Mouse (Mus musculus): Measurements from ENCODE around the gene Defb29. TPM values are rescaled to one million over a fixed set of nuclear protein-coding genes. Genes with fewer than 3 reads are reported as not detected.

Gene Defb29
- total RNA-seq (2014; rRNA removed; ENCODE audit: low replicate concordance) (not detected in 2 replicates), polyA plus RNA-seq (2015; fragmentation: Nextera tagmentation; extraction: Ambion mirVana) (not detected in 2 replicates)

DNA sequence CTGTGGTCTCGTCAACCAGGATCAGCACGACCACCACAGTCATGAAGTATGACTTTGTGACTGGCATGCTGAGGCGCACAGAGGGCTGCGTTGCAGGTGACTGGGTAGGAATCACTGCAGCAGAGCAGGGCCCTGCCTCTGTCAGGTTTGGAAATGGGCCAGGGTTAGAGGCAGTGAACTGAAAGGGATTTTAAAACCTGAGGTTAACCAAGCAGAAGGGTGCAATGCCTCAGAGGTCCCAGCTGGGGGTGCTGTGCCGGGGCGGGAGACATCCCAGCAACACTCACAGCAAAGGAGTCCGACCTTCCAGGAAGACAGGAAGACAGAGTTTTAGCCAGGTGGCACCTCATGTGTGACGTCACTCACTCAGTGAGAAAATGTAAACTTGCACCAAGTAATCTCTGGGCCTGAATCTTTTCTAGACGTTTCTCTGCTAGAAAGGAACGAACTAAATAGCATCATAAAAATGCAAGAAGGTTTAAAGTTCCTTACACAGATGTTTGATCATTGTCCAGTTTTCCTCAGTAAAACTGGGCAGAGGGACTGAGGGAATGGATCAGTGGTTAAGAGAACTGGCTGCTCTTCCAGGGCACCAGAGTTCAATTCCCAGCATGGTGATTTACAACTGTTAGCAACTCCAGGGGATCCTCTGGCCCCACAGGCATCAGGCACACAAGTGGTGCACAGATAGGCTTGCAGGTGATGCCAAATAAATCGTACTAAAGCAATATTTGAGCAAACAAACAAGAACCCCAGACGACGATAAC lies at the start of gene Defb29:
TSS of gene Defb29 (minus strand) at position 155 of the 767 bp plus-strand sequence.
- H3K4me1 ChIP-seq (ENCODE audit: control insufficient read depth, insufficient read depth) = no peaks in the 10 kb centered on the region
- H3K9ac ChIP-seq (replicated peaks; ENCODE audit: low read depth, low read length) = no peak within 1 kb of the TSS
- H3K36me3 ChIP-seq (replicated peaks; ENCODE audit: control insufficient read depth, insufficient read depth, low read length) = no peaks in the 10 kb centered on the region
- H3K4me3 ChIP-seq (ENCODE audit: low read depth, low read length) = no peak within 1 kb of the TSS
- no peaks in the 10 kb centered on the region for H3K9me3 ChIP-seq (replicated peaks; ENCODE audit: control insufficient read depth, low read length)
- ATAC-seq (ENCODE audit: insufficient read depth, low read depth) = no peak
- DNase-seq (ENCODE audit: low spot score) = no peak
- H3K27me3 ChIP-seq (ENCODE audit: control insufficient read depth, insufficient read depth, low read length) = no peaks in the 10 kb centered on the region
- H3K27ac ChIP-seq (ENCODE audit: low read depth) = no peak within 1 kb of the TSS
- 49% methylated on average over 13 of the region's 13 CpGs for WGBS
- TF ChIP-seq CTCF (IDR thresholded peaks at IDR 0.05; ENCODE audit: low read depth) (no peak), EP300 (IDR thresholded peaks at IDR 0.05; ENCODE audit: low read depth) (no peak)
- no peak within 1 kb of the TSS for H3K4me2 ChIP-seq (ENCODE audit: low read depth, low read length)

DNA sequence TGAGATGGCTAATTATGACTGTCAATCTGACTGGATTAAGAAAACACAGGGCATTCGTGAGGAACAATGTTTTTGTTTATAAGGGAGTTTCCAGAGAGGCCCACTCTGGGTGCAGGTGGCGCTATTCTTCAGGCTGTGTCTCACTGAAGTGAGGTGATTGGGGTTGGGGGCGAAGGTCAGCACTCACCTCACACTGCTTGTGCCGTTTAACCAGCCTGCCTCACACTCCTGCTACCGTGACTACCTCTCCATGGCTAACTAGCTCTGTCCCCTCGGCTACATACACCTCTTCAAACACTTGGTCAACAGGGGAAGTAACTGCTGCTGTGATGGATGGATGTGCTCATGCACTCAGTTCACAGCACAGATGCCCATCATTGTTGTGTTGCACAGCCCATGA lies 49.1 kb upstream of the Defb29 start:
- no peak overlapping the region for H3K4me3 ChIP-seq (ENCODE audit: low read depth, low read length)
- ATAC-seq (ENCODE audit: insufficient read depth, low read depth) = no peak
- TF ChIP-seq CTCF (IDR thresholded peaks at IDR 0.05; ENCODE audit: low read depth) = no peak
- no peak for TF ChIP-seq EP300 (IDR thresholded peaks at IDR 0.05; ENCODE audit: low read depth)
- 59% methylated on average over 6 of the region's 6 CpGs for WGBS
- H3K27me3 ChIP-seq (ENCODE audit: control insufficient read depth, insufficient read depth, low read length) = 0 out of 2 replicates have a peak, but pooled peaks cover under 1% of the 10 kb centered on the region
- H3K9me3 ChIP-seq (replicated peaks; ENCODE audit: control insufficient read depth, low read length) = no peaks in the 10 kb centered on the region
- no peak overlapping the region for H3K27ac ChIP-seq (ENCODE audit: low read depth)
- no peak for DNase-seq (ENCODE audit: low spot score)
- H3K4me1 ChIP-seq (ENCODE audit: control insufficient read depth, insufficient read depth) = no peaks in the 10 kb centered on the region
- H3K36me3 ChIP-seq (replicated peaks; ENCODE audit: control insufficient read depth, insufficient read depth, low read length) = no peaks in the 10 kb centered on the region
- H3K4me2 ChIP-seq (ENCODE audit: low read depth, low read length) = no peak overlapping the region
- no peak overlapping the region for H3K9ac ChIP-seq (replicated peaks; ENCODE audit: low read depth, low read length)

DNA sequence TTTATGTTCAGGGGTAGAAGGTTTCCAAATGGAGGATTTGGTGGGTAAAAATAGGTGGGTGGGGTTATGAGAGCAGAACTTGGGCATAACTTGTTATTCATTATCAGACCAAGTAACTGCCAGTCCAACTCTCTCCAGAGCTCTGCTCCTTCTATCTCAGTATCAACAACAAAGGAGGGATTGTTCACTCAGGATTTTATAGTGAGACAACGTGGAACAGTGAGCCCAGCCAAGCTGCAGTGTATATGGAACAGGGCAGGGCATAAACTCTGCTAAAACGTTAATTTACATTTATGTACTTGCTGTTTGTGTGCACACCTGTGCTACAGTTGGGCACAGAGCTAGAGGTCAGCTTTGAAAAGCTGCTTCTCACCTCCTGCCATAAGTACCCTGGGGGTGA lies 48.6 kb upstream of the Defb29 start:
- Histone ChIP-seq H3K9ac (replicated peaks; ENCODE audit: low read depth, low read length) (no peak overlapping the region), H3K9me3 (replicated peaks; ENCODE audit: control insufficient read depth, low read length) (no peaks in the 10 kb centered on the region), H3K4me3 (ENCODE audit: low read depth, low read length) (no peak overlapping the region), H3K4me2 (ENCODE audit: low read depth, low read length) (no peak overlapping the region), H3K27ac (ENCODE audit: low read depth) (no peak overlapping the region), H3K36me3 (replicated peaks; ENCODE audit: control insufficient read depth, insufficient read depth, low read length) (no peaks in the 10 kb centered on the region), H3K27me3 (ENCODE audit: control insufficient read depth, insufficient read depth, low read length) (0 out of 2 replicates have a peak, but pooled peaks cover 2% of the 10 kb centered on the region), H3K4me1 (ENCODE audit: control insufficient read depth, insufficient read depth) (no peaks in the 10 kb centered on the region)
- TF ChIP-seq CTCF (IDR thresholded peaks at IDR 0.05; ENCODE audit: low read depth) = no peak
- no peak for TF ChIP-seq EP300 (IDR thresholded peaks at IDR 0.05; ENCODE audit: low read depth)
- ATAC-seq (ENCODE audit: insufficient read depth, low read depth) (no peak), DNase-seq (ENCODE audit: low spot score) (no peak)
- 41% methylated on average over 2 of the region's 2 CpGs for WGBS

GRCm38 (mm10) chr2:152586926-152587560 lies 47.1 kb upstream of the Defb29 start:
- ATAC-seq (ENCODE audit: insufficient read depth, low read depth) = no peak
- no peak overlapping the region for H3K9ac ChIP-seq (replicated peaks; ENCODE audit: low read depth, low read length)
- H3K27me3 ChIP-seq (ENCODE audit: control insufficient read depth, insufficient read depth, low read length) = 0 out of 2 replicates have a peak, but pooled peaks cover 2% of the 10 kb centered on the region
- 70% methylated on average over 4 of the region's 4 CpGs for WGBS
- H3K27ac ChIP-seq (ENCODE audit: low read depth) = no peak overlapping the region
- TF ChIP-seq CTCF (IDR thresholded peaks at IDR 0.05; ENCODE audit: low read depth) = peak; percentile 55
- no peak for TF ChIP-seq EP300 (IDR thresholded peaks at IDR 0.05; ENCODE audit: low read depth)
- no peak for DNase-seq (ENCODE audit: low spot score)
- H3K4me1 ChIP-seq (ENCODE audit: control insufficient read depth, insufficient read depth) = no peaks in the 10 kb centered on the region
- H3K4me2 ChIP-seq (ENCODE audit: low read depth, low read length) = no peak overlapping the region
- no peaks in the 10 kb centered on the region for H3K9me3 ChIP-seq (replicated peaks; ENCODE audit: control insufficient read depth, low read length)
- H3K4me3 ChIP-seq (ENCODE audit: low read depth, low read length) = no peak overlapping the region
- H3K36me3 ChIP-seq (replicated peaks; ENCODE audit: control insufficient read depth, insufficient read depth, low read length) = no peaks in the 10 kb centered on the region

DNA sequence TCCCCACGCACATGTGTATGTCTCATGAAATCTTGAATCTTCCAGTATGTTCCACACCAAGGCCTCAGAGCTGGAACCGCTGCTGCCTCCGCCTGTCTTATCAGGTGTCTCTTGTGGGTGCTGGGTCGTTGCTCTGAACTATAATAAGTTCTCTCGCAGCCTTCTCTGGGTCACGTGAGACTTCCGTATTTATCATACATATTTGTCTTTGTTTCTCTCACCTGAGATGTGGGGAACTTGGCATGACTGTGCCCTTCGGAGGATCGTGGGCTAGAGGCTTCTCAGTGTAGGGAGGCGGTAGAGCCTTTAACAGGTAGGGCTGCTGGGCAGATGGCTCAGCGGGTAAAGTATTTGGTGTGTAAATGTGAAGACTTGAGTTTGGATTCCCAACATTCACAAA lies 40.7 kb upstream of the Defb29 start:
- TF ChIP-seq CTCF (IDR thresholded peaks at IDR 0.05; ENCODE audit: low read depth) (no peak), EP300 (IDR thresholded peaks at IDR 0.05; ENCODE audit: low read depth) (no peak)
- Histone ChIP-seq H3K36me3 (replicated peaks; ENCODE audit: control insufficient read depth, insufficient read depth, low read length) (no peaks in the 10 kb centered on the region), H3K4me1 (ENCODE audit: control insufficient read depth, insufficient read depth) (0 out of 2 replicates have a peak, but pooled peaks cover 4% of the 10 kb centered on the region), H3K9me3 (replicated peaks; ENCODE audit: control insufficient read depth, low read length) (no peaks in the 10 kb centered on the region), H3K27me3 (ENCODE audit: control insufficient read depth, insufficient read depth, low read length) (0 out of 2 replicates have a peak, but pooled peaks cover 2% of the 10 kb centered on the region), H3K4me3 (ENCODE audit: low read depth, low read length) (no peak overlapping the region), H3K27ac (ENCODE audit: low read depth) (no peak overlapping the region), H3K4me2 (ENCODE audit: low read depth, low read length) (no peak overlapping the region), H3K9ac (replicated peaks; ENCODE audit: low read depth, low read length) (no peak overlapping the region)
- WGBS = 45% methylated on average over 11 of the region's 11 CpGs
- ATAC-seq (ENCODE audit: insufficient read depth, low read depth) (no peak), DNase-seq (ENCODE audit: low spot score) (no peak)
